Mouse (Mus musculus) cortical plate, adult 2 months (tissue): Measurements from ENCODE around the gene Serp1. TPM values are rescaled to one million over a fixed set of nuclear protein-coding genes. Genes with fewer than 3 reads are reported as not detected.
A peak's percentile ranks its signal among the peaks of the same experiment; 100 is the strongest.
"Not testable (repeated sequence)": the region's sequence is repeated elsewhere in the genome, so short reads cannot be mapped to it uniquely, and the experiment has no call there.

ENCODE experiments used
- H3K27ac ChIP-seq: fragments of 200-500 bp; 2 replicates; pipeline ENCODE4 v1.5.1; 2012; ENCODE audit warnings: low read length, control low read depth, inconsistent platforms; ENCODE audit not compliant: insufficient read depth
- H3K4me1 ChIP-seq: fragments of 200-500 bp; 2 replicates; pipeline ENCODE4 v1.6.1; 2011; ENCODE audit warnings: low read length; ENCODE audit not compliant: control insufficient read depth, insufficient read depth
- H3K4me3 ChIP-seq: fragments of 200-500 bp; 2 replicates; pipeline ENCODE4 v1.5.1; 2011; ENCODE audit warnings: mild to moderate bottlenecking, low read length, control low read depth; ENCODE audit not compliant: insufficient read depth
- CTCF ChIP-seq: fragments of 200-500 bp; IDR thresholded peaks from 2 replicates; pipeline ENCODE4 v1.5.1; 2011; ENCODE audit warnings: mild to moderate bottlenecking, control low read depth, low read length; ENCODE audit not compliant: insufficient read depth; ENCODE audit errors: extremely low read depth
- POLR2A ChIP-seq: fragments of 200-500 bp; IDR thresholded peaks from 2 replicates; pipeline ENCODE4 v1.6.1; 2011; ENCODE audit warnings: mild to moderate bottlenecking, low read length, control low read depth; ENCODE audit not compliant: insufficient read depth; ENCODE audit errors: extremely low read depth
- polyA plus RNA-seq: library from polyadenylated mRNA; depleted of rRNA; stranded (reverse); fragments of >200 nt; gene quantifications from 2 replicates; pipeline ENCODE4 v1.2.3, GENCODE M21; 2012; rRNA removed

Gene Serp1
- polyA plus RNA-seq, 1 experiment, result 21.9 TPM

DNA sequence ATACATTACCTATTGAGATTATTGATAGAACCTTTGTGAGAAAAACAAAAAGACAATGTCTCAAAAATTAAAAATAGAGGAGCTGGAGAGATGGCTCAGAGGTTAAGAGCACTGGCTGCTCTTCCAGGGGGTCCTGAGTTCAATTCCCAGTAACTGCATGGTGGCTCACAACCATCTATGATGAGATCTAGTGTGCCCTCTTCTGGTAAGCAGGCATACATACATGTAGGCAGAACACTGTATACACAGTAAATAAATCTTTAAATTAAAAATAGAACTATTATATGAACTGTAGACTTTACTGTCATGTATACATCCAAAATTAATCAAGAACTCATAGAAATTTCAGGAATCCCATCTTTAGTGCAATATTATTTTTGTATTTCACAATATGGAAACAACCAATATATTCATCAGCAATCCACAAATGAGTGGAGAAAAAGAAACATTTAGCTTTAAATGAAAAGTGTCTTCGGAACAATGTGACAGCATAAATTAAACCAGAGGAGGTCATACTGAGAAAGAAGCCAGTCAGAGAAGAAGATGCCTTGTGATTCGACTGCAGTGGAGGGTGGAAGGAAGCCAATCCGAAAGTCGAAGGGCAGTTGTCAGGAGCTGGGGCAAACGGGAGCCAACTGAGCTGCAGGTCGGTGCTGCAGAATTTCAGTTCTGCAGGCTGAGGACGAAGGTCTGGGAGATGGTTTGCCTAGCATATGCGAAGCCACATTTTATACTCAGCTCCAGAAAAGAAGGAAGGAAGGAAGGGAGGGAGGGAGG, 37.5 kb downstream of the Serp1 start:
- no peak for TF ChIP-seq POLR2A
- no peak for TF ChIP-seq CTCF
- no peaks in the 10 kb centered on the region; the same call in 1 of the 2 replicates for H3K4me1 ChIP-seq
- no peak overlapping the region for H3K27ac ChIP-seq
- H3K4me3 ChIP-seq, result no peak overlapping the region

DNA sequence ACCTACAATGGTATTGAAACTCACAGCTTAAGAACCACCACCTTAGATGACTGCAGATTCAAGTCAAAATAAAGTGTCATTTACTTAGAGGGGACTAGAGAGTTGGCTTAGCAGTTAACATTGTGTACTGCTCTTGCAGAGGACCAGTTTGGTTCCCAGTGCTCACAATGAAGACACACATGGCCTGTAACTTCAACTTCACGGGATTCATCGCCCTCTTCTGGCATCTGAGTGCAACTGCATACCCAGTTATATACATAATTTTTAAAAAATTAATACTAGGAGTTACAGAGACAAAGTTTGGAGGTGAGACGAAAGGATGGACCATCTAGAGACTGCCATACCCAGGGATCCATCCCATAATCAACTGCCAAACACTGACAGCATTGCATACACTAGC, 38.6 kb downstream of the Serp1 start:
- Histone ChIP-seq H3K4me3 (no peak overlapping the region), H3K4me1 (no peaks in the 10 kb centered on the region), H3K27ac (no peak overlapping the region)
- TF ChIP-seq CTCF, result no peak
- TF ChIP-seq POLR2A, result no peak

DNA sequence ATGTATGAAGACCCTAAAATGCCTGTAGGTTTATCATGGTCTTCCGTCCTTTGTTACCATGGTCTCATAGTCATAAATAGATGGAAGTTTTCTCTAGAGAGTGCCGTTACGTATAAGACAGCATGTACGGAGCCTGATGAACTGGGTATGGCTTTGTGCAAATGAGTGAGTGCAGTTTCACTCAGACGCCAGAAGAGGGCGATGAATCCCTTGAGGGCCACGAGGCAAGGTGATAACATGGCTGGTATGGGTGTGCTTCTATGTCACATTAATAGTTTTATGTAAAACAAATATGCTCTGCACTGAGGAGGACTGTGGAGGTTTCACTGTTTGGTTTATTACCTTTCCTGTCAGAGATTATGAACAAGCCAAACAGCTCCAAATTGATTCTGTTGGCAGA, 39.8 kb downstream of the Serp1 start:
- no peaks in the 10 kb centered on the region for H3K4me1 ChIP-seq
- H3K27ac ChIP-seq, result no peak overlapping the region
- TF ChIP-seq POLR2A (no peak), CTCF (0 out of 2 replicates have a peak, but pooled peaks have one; percentile 11)
- no peak overlapping the region for H3K4me3 ChIP-seq

DNA sequence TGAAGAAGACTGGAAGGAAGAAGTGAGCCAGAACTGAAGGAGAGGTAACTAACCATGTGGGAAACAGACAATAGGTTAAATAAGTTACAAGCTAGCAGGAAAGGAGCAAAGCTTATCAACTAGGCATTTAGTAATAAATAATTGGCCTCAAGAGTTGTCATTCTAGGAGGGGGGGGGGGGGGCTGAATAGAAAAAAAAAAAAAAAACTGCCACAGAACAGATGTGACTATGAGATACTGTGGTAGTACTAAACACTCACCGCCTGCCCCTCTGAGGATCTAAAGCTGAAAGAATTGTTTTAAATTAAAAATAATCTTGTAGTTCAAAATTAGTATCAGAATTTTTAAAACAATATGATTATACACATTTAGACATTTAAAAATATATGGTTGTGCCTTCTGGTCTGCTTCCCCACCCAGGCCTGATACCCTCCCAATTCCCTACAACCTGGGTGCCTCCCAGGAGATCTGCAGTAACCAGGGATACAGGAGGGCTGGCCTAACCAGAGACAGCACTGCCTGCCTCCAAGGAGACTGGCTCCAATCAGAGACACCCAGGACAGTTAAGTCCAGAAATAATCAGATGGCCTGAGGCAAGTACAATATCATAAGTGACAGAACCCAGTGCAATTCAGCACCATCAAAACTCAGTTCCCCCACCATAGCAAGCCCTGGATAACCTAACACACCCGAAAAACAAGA, 46.8 kb downstream of the Serp1 start:
- Histone ChIP-seq H3K4me3 (no peak overlapping the region), H3K4me1 (no peaks in the 10 kb centered on the region), H3K27ac (no peak overlapping the region)
- no peak for TF ChIP-seq CTCF
- TF ChIP-seq POLR2A, result no peak

DNA sequence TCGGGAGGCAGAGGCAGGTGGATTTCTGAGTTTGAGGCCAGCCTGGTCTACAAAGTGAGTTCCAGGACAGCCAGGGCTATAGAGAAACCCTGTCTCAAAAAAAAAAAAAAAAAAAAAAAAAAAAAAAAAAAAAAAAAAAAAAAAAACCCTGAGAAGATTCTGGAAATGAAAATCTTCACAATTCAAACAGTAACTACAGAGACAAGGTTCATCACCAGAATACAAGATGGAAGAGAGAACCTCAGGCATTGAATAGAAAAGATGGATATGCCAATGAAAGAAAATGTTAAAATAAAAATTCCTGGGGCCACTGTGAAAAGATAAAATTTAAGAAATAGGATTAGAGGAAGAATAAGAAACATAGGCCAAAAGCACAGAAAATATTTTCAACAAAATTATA, 50.4 kb downstream of the Serp1 start:
- H3K4me3 ChIP-seq, H3K4me1 ChIP-seq, H3K27ac ChIP-seq: not testable (repeated sequence)

Other genes starting within 250 kb of the Serp1 start
- gene Tsc22d2, start 111.2 kb downstream of the Serp1 start, polyA plus RNA-seq, result 9.6 and 11.2 TPM in 2 replicates
- gene Eif2a, start 71 bp downstream of the Serp1 start, polyA plus RNA-seq, result 32.9 and 33.3 TPM in 2 replicates
- 94.4 and 97.9 TPM in 2 replicates for gene Selenot, start 50.7 kb upstream of the Serp1 start, polyA plus RNA-seq
- 2.7 and 3.2 TPM in 2 replicates for gene Erich6, start 111.3 kb upstream of the Serp1 start, polyA plus RNA-seq
- 15.3 and 15.6 TPM in 2 replicates for gene Siah2, start 166.5 kb upstream of the Serp1 start, polyA plus RNA-seq